Mouse (Mus musculus): ENCODE measurements around the gene Sec61a1. TPM values are rescaled to one million over a fixed set of nuclear protein-coding genes. Genes with fewer than 3 reads are reported as not detected.
A peak's percentile ranks its signal among the peaks of the same experiment; 100 is the strongest.

Gene Sec61a1
- 93.0 and 138 TPM in 2 replicates for total RNA-seq (2014; fragmentation: Nextera tagmentation)
- total RNA-seq (2017): 101 and 113 TPM in 2 replicates

DNA sequence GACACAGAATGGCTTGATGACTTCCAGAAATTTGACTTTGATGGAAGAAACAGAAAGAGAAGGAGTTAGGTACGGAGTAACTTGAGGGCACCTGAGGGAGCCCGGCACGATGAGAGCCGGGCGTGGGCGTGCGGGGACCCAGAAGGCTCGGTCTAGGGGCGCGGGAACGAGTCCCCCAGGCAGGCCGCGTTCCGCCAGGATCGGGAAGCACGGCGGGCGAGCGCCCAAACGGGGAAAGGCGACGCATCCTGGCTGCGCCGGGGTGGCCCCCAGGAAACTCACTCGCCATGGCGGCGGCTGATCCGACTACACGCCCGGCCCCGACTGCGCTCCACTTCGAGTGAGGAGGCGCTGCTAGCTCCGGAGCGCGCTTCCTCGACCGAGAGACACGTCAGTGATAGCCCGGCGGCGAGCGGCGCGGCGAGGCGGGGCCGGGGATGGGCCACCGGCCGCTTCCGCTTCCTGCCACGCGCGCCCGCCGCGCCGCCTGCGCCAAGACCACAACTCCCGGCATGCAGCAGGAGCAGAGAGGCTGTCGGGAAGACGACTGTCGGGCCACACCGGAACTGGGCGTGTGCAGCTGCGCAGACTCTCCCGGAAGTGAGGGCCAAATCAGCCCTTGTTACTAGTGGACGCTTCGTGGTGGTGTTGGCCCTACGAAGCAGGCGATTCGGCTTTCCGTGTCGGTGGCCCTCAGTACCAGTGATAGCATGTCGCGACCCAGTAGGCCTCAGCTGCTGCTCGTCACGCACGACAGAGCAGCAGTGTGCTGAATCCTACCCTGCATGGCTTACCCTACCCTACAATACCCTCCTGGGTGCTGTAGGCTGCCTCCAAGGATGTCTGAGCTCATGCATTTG lies at the start of gene Sec61a1:
Gene Sec61a1 (minus strand): TSS at position 502 of the 860 bp plus-strand sequence.
- peak; percentile 94 for ATAC-seq (replicated peaks; ENCODE audit: low FRiP score, low TSS enrichment, poor library complexity, severe bottlenecking)

DNA sequence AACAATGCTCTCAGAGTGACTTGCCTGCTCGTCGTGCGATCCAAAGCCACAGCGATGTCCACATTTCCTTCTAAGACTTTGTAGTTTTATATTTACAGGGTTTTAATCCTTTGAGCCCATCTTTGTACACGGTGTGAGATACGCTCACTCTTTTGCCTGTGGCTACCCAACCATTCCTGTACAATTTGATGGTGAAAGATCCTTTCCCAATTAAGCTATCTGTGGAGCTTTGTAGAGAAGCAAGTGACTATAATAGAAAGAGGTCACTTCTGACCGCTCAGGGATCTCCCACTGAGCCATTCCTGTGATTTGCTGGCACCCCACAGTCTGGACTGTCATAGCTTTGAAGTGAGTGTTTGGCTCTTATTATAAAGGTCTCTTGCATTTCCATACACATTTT lies 48.0 kb upstream of the Sec61a1 start:
- no peak for ATAC-seq (replicated peaks; ENCODE audit: low FRiP score, low TSS enrichment, poor library complexity, severe bottlenecking)

DNA sequence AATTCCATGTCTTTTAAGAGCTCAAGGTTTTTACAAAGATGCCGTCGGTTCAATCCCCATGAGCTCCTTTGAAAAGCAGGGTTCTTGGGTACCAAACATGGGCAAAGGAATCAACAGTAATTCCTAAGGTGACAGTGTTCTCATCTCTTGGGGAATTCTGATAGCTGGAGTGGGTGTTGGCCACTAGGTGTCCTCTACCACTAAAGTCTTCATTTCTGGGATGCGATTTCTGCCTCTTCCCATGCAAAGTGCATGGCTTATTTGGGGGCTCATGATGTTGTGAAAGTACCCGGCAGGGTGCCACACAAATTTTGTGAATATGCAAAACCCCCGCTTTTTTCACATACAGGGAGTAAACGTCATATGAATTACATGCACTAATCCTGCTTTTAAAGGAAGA lies 46.3 kb upstream of the Sec61a1 start:
- ATAC-seq (replicated peaks; ENCODE audit: low FRiP score, low TSS enrichment, poor library complexity, severe bottlenecking): no peak

DNA sequence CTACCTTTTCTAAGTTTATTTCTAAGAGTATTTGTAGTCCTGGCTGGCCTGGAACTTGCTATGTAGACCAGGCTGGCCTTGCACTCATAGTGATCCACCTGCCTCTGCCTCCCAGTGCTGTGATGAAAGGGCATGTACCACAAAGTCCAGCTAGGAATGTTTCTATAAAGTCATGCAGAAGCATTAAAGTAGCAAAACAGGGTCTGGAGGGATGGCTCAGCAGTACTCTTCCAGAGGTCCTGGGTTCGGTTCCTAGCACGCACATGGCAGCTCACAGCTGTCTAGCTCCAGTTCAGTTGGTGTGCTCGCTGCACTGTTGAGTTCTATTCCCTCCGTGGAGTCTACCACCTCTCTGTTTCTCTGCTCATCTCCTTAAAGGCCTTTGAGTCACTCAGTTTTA lies 41.5 kb upstream of the Sec61a1 start:
- ATAC-seq (replicated peaks; ENCODE audit: low FRiP score, low TSS enrichment, poor library complexity, severe bottlenecking): no peak

DNA sequence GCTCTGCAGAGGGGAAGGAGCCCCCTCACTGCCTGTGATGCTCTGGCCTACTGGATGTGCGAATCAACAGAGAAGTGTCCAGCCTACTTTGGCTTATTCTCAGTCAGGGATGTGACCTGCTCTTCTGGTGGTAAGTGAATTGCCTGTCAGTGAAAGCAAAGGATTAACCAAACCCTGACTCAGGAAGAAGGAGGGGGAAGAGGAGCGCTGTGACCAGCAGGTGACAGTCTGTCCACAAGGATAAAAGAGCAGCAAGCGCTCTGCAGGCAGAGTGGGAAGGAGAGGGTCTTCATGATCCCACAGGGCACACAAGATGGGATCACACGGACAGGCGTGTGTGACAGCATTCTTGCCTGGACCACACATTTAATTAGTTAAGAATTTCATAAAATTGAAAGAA lies 41.0 kb upstream of the Sec61a1 start:
- ATAC-seq (replicated peaks; ENCODE audit: low FRiP score, low TSS enrichment, poor library complexity, severe bottlenecking): no peak

DNA sequence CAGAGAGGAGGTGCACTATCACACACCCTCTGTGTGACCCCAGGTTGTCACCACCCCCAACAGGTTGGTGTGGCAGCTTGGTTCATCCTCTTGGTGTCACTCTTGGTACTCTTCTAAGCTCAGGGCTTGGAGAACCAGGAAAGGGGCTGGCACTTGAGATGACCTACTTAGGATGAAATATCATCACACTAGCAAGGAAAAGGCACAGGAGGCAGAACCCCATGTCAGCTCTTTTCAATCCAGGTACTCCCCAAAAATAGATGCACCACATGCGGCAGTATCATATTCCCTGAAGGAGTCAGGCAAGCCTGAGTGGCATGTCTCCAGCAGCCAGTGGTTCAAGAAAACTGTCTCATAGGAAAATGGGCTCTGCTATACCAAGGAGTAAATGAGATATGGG lies 39.4 kb upstream of the Sec61a1 start:
- no peak for ATAC-seq (replicated peaks; ENCODE audit: low FRiP score, low TSS enrichment, poor library complexity, severe bottlenecking)

DNA sequence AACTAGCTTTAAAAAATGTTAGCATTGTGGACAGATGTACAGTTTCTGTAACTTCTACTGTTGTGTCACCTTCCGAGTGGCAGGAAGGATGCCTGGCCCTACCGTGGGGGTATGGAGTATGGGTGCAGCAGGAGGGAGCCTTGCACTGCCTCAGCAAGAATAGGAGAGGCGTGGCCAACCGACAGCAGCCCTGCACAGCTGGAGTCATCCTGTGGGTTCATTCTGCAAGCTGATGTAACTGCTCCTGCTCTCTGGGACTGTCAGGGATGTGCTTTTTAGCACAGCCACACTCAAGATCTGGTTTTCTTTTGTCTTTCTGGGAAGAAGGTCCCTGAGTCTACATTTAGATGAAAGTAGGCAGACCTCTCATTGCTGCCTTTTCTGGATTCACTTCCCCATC lies 38.8 kb upstream of the Sec61a1 start:
- peak; percentile 63; the same call in 1 of the 2 replicates for ATAC-seq (replicated peaks; ENCODE audit: low FRiP score, low TSS enrichment, poor library complexity, severe bottlenecking)

DNA sequence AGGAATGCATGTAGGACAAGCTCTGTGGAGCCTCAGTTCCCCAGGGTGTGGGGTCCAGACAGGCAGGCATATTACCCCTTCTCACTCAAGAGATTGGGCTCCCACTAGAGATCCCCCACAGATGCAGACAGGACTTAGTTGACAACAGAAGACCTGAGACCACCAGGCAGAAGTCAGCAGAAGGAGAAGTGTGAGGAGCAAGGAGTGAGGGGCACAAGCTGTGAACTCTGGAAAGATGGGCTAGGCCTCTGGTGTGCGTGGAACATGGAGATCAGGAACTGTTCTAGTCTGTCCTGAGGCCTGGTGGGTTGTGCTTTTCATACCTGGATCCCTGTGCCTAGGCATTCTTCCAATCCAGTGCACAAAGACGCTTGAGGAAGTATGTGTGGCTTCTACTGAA lies 31.2 kb upstream of the Sec61a1 start:
- ATAC-seq (replicated peaks; ENCODE audit: low FRiP score, low TSS enrichment, poor library complexity, severe bottlenecking): no peak

DNA sequence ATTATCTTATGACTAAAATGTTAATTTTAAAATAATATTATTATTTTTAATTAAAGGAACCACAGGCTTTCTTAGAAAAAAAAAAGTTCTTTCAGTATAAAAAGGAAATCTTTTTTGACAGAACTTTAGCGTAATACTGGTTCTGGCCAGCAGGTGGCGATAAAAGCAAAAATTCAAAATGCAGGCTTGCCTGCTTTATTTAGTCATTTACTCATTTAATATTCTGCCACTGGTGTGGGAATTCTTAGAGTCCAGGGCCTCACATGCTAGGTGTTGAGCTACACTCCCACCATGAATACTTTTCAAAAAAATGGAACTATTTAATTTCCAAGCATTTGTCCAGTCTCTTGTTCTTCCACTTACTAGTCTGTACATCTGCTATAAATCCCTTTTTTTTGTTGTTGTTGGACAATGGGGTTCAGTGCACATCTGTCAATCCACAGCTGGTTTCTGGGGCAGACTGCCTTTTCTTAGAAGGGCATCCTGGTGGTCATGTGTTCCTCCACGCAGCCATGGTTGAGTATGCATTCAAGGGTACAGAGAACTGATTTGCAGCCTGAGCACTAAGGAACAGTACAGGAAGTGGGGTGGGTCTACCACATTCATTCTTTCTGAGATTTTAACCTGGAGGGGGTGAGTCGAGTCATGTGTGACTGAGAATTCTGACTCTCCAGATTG lies 30.6 kb upstream of the Sec61a1 start:
- no peak for ATAC-seq (replicated peaks; ENCODE audit: low FRiP score, low TSS enrichment, poor library complexity, severe bottlenecking)

DNA sequence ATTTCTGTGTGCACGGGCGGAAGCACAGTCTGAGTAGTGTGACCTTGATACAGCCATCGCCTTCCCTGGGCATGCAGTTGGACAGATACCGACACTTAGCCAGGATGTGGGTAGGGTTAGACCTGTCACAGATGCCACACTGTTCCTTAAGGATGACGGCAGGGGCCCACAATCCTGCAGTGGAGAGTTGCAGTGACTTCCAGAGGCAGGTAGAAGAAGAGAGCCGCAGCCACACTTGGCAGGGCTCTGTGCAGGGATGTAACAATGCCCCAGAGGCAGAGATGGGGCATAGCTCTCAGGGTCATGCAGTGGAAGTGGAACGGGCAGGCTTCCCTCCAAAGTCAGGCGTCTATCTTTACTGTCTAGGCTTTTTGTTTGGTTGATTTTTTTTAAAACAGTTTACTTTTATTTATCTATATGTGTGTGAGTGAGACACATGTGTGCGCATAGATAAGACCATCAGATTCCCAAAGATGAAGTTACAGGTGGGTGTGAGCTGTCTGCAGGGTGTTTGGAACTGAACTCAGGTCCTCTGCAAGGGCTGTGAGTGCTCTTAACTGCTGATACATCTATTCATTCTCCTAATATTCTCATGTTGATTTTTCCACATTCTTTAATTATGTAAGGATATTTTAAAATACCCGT lies 29.8 kb upstream of the Sec61a1 start:
- ATAC-seq (replicated peaks; ENCODE audit: low FRiP score, low TSS enrichment, poor library complexity, severe bottlenecking): peak; percentile 56

DNA sequence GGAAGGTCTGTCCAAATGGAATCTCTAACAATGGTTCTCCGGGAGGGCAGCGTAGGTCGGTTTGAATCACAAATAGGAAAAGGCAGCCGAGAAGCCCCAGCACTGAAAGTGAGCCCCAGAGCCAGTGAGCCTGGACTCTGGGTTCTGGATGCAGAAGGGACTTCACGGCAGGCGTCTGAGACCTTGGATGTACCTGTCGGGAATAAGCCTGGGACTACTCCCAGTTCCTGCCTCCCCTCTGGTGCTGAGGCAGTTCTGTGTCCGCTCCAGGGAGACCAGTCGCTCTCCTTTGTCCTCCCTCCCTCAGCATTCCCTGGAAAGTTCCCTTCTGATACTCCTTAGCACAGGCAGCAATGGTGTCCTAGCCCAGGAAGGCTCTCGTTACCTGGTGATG lies 26.7 kb upstream of the Sec61a1 start:
- ATAC-seq (replicated peaks; ENCODE audit: low FRiP score, low TSS enrichment, poor library complexity, severe bottlenecking): no peak

DNA sequence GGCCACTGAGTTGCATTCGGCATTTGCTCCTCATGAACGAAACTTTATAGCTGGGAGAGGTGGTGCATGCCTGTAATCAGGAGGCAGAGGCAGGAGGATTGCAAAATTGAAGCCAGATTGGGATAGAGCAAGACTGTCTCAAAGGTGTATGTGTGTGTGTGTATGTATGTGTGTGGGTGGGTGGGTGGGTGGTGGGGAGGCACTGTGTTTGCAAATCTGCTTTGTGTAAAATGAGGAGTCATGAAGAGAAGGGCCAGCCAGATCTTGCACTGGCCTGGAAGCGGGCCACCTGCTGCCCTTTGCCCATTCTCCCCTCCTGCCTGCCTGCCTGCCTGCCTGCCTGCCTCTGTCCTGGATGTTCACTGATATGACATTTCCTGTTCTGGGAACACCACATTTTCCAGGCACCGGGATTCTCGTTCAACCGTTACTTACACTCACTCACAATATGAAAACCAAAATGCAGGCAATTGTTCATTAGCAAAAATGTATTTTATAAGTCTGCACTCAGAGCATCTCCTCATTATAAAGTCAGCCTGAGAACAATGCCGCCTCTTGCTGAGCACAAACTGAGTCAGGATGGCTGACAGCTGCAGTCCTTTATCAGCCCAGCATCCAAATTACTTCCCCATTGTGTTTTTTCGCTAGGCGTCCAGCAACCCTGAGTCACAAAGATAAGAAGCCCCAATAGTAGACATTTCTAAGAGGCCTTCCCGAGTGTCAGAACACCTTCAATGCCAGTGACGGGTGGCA lies 26.1 kb upstream of the Sec61a1 start:
- ATAC-seq (replicated peaks; ENCODE audit: low FRiP score, low TSS enrichment, poor library complexity, severe bottlenecking): peak; percentile 77

DNA sequence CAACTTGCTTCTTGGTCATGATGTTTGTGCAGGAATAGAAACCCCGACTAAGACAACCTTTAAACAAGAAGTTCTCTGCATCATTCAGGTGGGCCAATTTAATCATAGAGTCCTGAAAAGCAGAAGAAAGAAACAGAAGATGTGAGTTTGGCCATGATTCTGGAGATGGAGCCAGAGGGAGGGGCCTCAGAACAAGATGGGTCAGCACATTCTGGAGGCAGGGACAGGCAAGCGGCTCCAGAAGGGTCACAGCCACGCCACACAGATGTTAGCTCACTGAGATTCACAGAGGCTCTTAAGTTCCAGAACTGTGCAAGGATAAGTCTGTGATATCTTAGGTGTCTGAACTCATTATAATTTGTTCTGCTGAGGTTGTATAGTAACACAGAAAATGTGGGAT lies 25.5 kb upstream of the Sec61a1 start:
- ATAC-seq (replicated peaks; ENCODE audit: low FRiP score, low TSS enrichment, poor library complexity, severe bottlenecking): no peak

DNA sequence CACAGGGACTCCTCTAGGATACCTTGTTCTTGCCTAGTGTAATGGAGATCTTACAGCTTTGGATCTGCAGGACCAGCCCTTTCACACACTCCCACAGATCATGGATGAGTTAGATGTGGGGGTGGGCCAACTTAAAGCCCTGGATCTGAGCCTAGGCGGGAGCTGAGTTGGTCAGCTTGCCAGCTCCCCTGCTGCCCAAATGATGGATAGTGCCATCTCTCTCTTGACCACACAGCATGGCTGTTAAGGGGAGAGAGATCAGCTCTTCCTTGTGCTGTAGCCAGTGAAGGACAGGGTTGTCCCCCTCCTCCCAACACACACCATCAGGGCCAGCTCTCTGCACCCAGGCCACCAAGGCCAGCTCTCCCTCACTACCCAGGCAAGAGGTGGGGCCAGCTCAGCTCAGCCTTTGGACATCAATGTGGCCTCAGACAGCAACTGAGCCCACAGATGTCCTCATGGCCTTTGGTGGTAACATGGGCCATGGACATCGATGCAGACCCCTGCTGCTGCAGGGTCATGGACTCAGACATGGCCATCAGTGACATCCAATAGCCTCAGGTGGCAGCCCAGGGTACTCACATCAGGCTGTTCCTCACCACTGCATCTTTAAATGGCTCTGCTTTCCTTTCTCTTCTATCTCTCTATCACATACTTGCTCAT lies 21.5 kb upstream of the Sec61a1 start:
- no peak for ATAC-seq (replicated peaks; ENCODE audit: low FRiP score, low TSS enrichment, poor library complexity, severe bottlenecking)

DNA sequence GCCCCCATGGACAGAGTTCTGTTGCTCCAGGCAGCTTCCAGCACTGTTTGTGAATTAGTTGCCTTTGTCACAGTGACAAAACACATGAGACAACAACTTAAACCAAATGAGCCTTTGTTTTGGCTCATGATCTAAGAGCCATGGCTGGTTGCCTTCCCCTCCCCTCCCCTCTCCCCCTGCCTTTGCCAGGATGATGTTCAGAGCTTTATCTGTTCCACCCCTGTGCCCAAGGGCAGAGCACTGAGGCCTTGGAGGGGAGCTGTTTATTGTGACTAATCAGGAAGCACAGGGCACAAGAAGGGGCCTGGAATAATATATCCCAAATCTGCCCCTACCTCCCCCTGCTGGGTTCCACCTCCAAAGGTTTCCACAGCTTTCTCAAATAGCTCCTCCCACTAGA lies 11.6 kb upstream of the Sec61a1 start:
- ATAC-seq (replicated peaks; ENCODE audit: low FRiP score, low TSS enrichment, poor library complexity, severe bottlenecking): no peak

DNA sequence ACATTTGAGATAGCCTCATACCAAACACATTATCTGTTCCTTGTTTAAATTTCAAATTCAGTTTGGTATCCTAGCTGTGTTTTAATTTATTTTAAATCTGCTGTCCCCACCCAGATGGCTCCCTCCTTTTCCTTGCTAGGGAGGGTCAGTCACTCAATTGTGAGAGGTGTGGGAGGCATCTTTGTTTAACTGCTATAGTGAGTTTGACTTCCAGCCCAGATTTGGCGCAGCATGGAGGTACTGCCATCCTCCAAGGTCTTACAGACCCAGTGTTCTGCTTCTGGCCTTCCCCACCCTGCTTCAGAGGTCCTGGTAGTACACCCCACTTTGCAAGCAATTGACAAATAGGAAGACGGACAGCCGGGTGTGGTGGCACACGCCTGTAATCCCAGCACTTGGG lies 5.4 kb upstream of the Sec61a1 start:
- no peak for ATAC-seq (replicated peaks; ENCODE audit: low FRiP score, low TSS enrichment, poor library complexity, severe bottlenecking)

DNA sequence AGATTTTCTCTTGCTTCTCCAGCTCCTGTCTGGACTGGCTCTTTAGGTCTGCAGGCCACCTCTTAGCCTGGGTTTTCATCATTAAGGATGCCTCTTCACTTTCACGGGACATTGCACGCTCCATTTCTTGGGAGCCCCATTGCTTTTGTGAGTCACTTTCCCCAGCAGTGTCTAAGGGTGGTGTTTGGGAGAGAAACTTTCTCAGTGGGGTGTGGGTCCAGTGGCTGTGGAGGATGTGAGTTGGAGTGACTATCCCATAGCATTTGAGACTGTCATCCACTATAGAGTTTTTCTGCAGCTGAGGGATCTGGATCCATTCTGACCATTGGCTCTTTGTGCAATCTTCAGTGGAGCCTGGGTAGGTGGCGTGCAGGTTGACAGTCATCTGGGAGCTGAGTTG lies 4.7 kb upstream of the Sec61a1 start:
- ATAC-seq (replicated peaks; ENCODE audit: low FRiP score, low TSS enrichment, poor library complexity, severe bottlenecking): no peak

DNA sequence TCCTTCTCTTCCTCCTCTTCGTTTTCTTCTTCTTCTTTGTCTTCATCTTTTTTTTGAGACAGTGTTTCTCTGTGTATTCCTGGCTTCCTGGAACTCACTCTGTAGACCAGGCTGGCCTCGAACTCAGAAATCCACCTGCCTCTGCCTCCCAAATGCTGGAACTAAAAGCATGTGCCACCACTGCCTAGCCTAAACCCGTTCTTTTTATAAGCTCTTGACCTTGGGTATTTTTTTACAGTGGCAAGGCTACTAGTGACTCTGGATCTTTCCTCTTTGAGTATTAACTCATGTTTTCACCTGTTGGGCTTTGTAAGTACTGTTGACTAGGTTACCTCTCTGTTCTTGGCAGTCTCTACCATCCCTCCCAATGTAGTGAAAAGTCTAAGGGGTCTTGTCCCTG lies 4.3 kb upstream of the Sec61a1 start:
- no peak for ATAC-seq (replicated peaks; ENCODE audit: low FRiP score, low TSS enrichment, poor library complexity, severe bottlenecking)

DNA sequence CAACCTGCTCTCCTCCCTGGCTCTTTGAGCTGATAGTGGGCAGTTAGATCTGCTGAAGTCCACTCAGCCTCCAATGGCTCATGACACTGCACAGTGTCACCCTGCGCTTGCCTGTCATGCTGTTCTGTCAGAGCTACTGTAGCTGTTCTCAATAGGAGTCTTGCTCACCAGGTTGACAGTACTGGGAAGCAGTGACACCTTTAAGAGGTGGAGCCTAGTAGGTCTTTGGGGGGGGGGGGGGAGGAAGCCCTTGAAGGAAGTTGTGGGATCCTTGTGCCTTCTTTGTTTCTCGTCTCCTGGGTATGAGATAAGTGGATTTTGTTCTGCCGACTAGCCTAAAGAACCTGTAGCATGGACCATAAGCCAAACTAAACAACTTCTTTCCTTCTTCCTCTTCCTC lies 3.9 kb upstream of the Sec61a1 start:
- no peak for ATAC-seq (replicated peaks; ENCODE audit: low FRiP score, low TSS enrichment, poor library complexity, severe bottlenecking)

Measured in megakaryocyte-erythroid progenitor cell, adult 5-6 weeks (primary cell).